Mouse (Mus musculus) subcutaneous adipose tissue, adult 2 months (tissue): ENCODE results near the gene Jpt2. TPM values are rescaled to one million over a fixed set of nuclear protein-coding genes. Genes with fewer than 3 reads are reported as not detected.

Experiments used
- polyA plus RNA-seq: library from polyadenylated mRNA; depleted of rRNA; stranded (reverse); fragments of >200 nt; gene quantifications from 2 replicates; pipeline ENCODE4 v1.2.3, GENCODE M21; 2012; ENCODE audit warnings: low replicate concordance; rRNA removed

Jpt2 gene
- 33.2 and 36.8 TPM in 2 replicates for polyA plus RNA-seq

GRCm38 (mm10) chr17:24960135-24960851, at the start of gene Jpt2:
TSS of gene Jpt2 (minus strand) at chr17:24960689.

GRCm38 (mm10) chr17:24936259-24937237, 23.9 kb downstream of the Jpt2 start, which contains the start of gene Mapk8ip3:
TSS of gene Mapk8ip3 (minus strand) at chr17:24936977.

GRCm38 (mm10) chr17:24896241-24896992, 64.1 kb downstream of the Jpt2 start, which contains the start of gene Nme3:
TSS of gene Nme3 (plus strand) at chr17:24896500.

GRCm38 (mm10) chr17:24894995-24895547, 65.4 kb downstream of the Jpt2 start, which contains the start of the genes Eme2 and Mrps34:
TSS of gene Eme2 (minus strand) at chr17:24895087.
TSS of gene Mrps34 (plus strand) at chr17:24895116.

Other genes starting within 250 kb of the Jpt2 start
- gene Rnf151, start 242.6 kb downstream of the Jpt2 start, polyA plus RNA-seq, result 0.13 and 0.19 TPM in 2 replicates
- gene Rps2, start 242.6 kb downstream of the Jpt2 start, polyA plus RNA-seq, result 1,499 and 4,382 TPM in 2 replicates
- 368 and 449 TPM in 2 replicates for gene Ndufb10, start 236.2 kb downstream of the Jpt2 start, polyA plus RNA-seq
- 0.15 and 0.24 TPM in 2 replicates for gene Rpl3l, start 232.9 kb downstream of the Jpt2 start, polyA plus RNA-seq
- 104 and 170 TPM in 2 replicates for gene Msrb1, start 224.0 kb downstream of the Jpt2 start, polyA plus RNA-seq
- 0.80 and 5.6 TPM in 2 replicates for gene Hs3st6, start 207.7 kb downstream of the Jpt2 start, polyA plus RNA-seq
- gene Meiob, start 156.4 kb downstream of the Jpt2 start, polyA plus RNA-seq, result 0.10 TPM in 1 of 2 replicates, not detected in the other
- 97.3 and 196 TPM in 2 replicates for gene Hagh, start 120.5 kb downstream of the Jpt2 start, polyA plus RNA-seq
- gene Fahd1, start 110.3 kb downstream of the Jpt2 start, polyA plus RNA-seq, result 10.9 and 14.8 TPM in 2 replicates
- gene Igfals, start 94.7 kb downstream of the Jpt2 start, polyA plus RNA-seq, result 50.0 and 143 TPM in 2 replicates
- gene Nubp2, start 74.3 kb downstream of the Jpt2 start, polyA plus RNA-seq, result 32.7 and 38.4 TPM in 2 replicates
- 53.0 and 84.0 TPM in 2 replicates for gene Spsb3, start 74.0 kb downstream of the Jpt2 start, polyA plus RNA-seq
- gene Eme2, start 65.6 kb downstream of the Jpt2 start, polyA plus RNA-seq, result 30.9 and 44.6 TPM in 2 replicates
- 141 and 210 TPM in 2 replicates for gene Mrps34, start 65.6 kb downstream of the Jpt2 start, polyA plus RNA-seq
- 39.5 and 77.7 TPM in 2 replicates for gene Nme3, start 64.2 kb downstream of the Jpt2 start, polyA plus RNA-seq
- 103 and 150 TPM in 2 replicates for gene Mapk8ip3, start 23.7 kb downstream of the Jpt2 start, polyA plus RNA-seq
- gene Cramp1l, start 55.1 kb upstream of the Jpt2 start, polyA plus RNA-seq, result 18.4 and 29.4 TPM in 2 replicates
- 14.3 and 23.1 TPM in 2 replicates for gene Ift140, start 55.4 kb upstream of the Jpt2 start, polyA plus RNA-seq
- 53.5 and 71.2 TPM in 2 replicates for gene Tmem204, start 122.9 kb upstream of the Jpt2 start, polyA plus RNA-seq
- gene Telo2, start 155.3 kb upstream of the Jpt2 start, polyA plus RNA-seq, result 15.3 and 43.8 TPM in 2 replicates
- gene Ptx4, start 160.1 kb upstream of the Jpt2 start, polyA plus RNA-seq, result 0.11 TPM in 1 of 2 replicates, not detected in the other
- gene Clcn7, start 172.7 kb upstream of the Jpt2 start, polyA plus RNA-seq, result 42.8 and 52.6 TPM in 2 replicates
- 0.04 TPM in 1 of 2 replicates, not detected in the other for gene Ccdc154, start 201.8 kb upstream of the Jpt2 start, polyA plus RNA-seq
- gene Gm38655, start 214.8 kb upstream of the Jpt2 start, polyA plus RNA-seq, result not detected in 2 replicates
- gene BC003965, start 223.9 kb upstream of the Jpt2 start, polyA plus RNA-seq, result 12.1 and 13.6 TPM in 2 replicates
- gene Unkl, start 227.7 kb upstream of the Jpt2 start, polyA plus RNA-seq, result 12.5 and 21.7 TPM in 2 replicates